Mouse (Mus musculus): ENCODE data around the gene Rps19. TPM values are rescaled to one million over a fixed set of nuclear protein-coding genes. Genes with fewer than 3 reads are reported as not detected.

Gene Rps19
- polyA plus RNA-seq, 1 experiment, result 353 TPM

DNA sequence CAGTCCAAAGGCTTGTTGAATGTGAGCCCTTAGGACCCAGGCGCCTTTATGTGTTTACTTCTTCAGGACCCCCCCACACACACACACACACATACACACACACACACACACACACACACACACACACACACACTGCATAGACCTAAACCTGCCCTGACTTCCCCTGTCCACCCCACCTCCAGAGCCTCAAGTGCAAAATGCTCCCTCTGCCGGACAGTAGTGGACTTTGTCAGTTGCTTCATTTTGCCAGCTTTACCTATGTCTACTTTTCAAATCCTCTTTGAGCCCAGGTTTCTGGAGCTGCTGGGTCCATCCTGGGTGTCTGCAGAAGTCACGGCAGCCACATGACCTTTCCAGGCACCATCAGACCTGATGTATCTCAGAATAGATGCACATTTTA is 20.8 kb downstream of the Rps19 start:
- H3K27me3 ChIP-seq (ENCODE audit: control insufficient read depth), result no peaks in the 10 kb centered on the region
- peaks cover 73% of the 10 kb centered on the region for H3K4me1 ChIP-seq (ENCODE audit: control insufficient read depth)
- peaks cover 41% of the 10 kb centered on the region for H3K36me3 ChIP-seq (ENCODE audit: control insufficient read depth)
- TF ChIP-seq TAL1 (IDR thresholded peaks at IDR 0.05; ENCODE audit: low read length), result no peak
- no peak for TF ChIP-seq GATA1 (IDR thresholded peaks at IDR 0.05; ENCODE audit: low read length)
- no peaks in the 10 kb centered on the region for H3K9me3 ChIP-seq (ENCODE audit: control insufficient read depth, low read length)
- H3K4me3 ChIP-seq (replicated peaks), result peak overlapping the region; percentile 86

DNA sequence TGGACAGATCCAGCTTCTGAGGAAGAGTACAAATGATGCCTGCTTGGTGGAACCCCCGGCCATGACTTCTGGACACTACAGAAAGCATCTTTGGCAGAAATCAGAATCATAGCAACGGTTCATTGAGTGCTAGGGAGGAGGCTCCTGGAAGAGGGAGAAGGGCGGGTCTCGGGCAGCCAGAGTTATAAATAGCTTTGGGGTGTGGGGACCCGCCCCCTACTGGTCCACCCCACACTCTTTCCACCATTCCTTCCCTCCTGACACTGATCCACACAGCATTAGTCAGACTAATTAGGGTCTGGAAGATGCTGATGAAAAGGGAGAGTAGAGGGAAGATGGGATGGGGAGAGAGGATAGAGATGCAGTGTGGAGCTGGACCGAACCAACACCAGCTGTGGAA is 22.4 kb downstream of the Rps19 start:
- no peaks in the 10 kb centered on the region for H3K27me3 ChIP-seq (ENCODE audit: control insufficient read depth)
- peaks cover 63% of the 10 kb centered on the region for H3K4me1 ChIP-seq (ENCODE audit: control insufficient read depth)
- H3K9me3 ChIP-seq (ENCODE audit: control insufficient read depth, low read length), result no peaks in the 10 kb centered on the region
- H3K36me3 ChIP-seq (ENCODE audit: control insufficient read depth), result peaks cover 54% of the 10 kb centered on the region
- H3K4me3 ChIP-seq (replicated peaks), result peak overlapping the region; percentile 0
- no peak for TF ChIP-seq TAL1 (IDR thresholded peaks at IDR 0.05; ENCODE audit: low read length)
- no peak for TF ChIP-seq GATA1 (IDR thresholded peaks at IDR 0.05; ENCODE audit: low read length)

DNA sequence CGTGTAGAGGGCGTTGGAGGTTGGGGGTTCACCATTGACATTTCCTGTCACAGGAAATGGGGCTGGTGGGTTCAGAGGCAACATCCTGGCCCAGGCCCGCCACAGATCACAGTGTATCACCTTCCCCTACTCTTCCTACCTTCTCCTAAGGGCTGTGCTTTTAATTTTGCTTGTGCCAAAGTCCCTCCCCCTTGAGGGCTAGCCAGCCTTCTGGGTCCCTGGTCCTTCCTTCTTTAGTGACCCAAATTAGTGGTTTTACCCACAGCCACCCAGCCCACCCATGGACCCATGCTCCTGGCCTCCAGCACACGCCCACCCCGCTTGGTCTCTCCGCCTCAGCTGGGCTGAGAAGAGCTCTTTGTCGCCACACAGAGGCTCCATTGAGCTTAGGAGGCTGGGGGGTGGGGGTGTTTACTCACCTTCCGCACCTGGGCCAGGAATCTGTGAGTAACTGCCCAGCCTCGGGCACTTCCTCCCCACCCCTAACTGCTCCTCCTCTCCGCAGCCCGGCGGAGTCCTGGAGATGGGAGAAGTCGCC is 23.1 kb downstream of the Rps19 start:
- H3K4me1 ChIP-seq (ENCODE audit: control insufficient read depth), result peaks cover 56% of the 10 kb centered on the region
- H3K9me3 ChIP-seq (ENCODE audit: control insufficient read depth, low read length), result no peaks in the 10 kb centered on the region
- TF ChIP-seq GATA1 (IDR thresholded peaks at IDR 0.05; ENCODE audit: low read length), result no peak
- TF ChIP-seq TAL1 (IDR thresholded peaks at IDR 0.05; ENCODE audit: low read length), result no peak
- no peak overlapping the region for H3K4me3 ChIP-seq (replicated peaks)
- H3K27me3 ChIP-seq (ENCODE audit: control insufficient read depth), result no peaks in the 10 kb centered on the region
- peaks cover 61% of the 10 kb centered on the region for H3K36me3 ChIP-seq (ENCODE audit: control insufficient read depth)

DNA sequence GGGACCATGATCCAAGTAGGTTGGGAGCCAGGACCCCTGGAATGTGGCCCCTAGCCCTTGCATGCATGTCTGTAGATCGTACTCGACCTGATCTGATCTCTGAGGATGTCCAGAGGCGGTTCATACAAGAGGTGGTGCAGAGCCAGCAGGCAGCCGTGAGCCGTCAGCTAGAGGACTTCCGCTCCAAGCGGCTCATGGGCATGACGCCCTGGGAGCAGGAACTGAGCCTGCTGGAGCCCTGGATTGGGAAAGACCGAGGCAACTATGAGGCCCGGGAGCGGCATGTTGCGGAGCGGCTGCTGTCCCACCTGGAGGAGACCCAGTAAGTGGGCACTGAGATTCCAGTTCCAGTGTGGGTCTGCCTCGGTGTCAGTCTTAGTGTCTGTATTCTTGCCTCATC is 28.3 kb downstream of the Rps19 start:
- H3K4me3 ChIP-seq (replicated peaks), result no peak overlapping the region
- TF ChIP-seq GATA1 (IDR thresholded peaks at IDR 0.05; ENCODE audit: low read length) (no peak), TAL1 (IDR thresholded peaks at IDR 0.05; ENCODE audit: low read length) (no peak)
- no peaks in the 10 kb centered on the region for H3K27me3 ChIP-seq (ENCODE audit: control insufficient read depth)
- no peaks in the 10 kb centered on the region for H3K9me3 ChIP-seq (ENCODE audit: control insufficient read depth, low read length)
- peaks cover 6% of the 10 kb centered on the region for H3K4me1 ChIP-seq (ENCODE audit: control insufficient read depth)
- H3K36me3 ChIP-seq (ENCODE audit: control insufficient read depth), result peaks cover 72% of the 10 kb centered on the region

DNA sequence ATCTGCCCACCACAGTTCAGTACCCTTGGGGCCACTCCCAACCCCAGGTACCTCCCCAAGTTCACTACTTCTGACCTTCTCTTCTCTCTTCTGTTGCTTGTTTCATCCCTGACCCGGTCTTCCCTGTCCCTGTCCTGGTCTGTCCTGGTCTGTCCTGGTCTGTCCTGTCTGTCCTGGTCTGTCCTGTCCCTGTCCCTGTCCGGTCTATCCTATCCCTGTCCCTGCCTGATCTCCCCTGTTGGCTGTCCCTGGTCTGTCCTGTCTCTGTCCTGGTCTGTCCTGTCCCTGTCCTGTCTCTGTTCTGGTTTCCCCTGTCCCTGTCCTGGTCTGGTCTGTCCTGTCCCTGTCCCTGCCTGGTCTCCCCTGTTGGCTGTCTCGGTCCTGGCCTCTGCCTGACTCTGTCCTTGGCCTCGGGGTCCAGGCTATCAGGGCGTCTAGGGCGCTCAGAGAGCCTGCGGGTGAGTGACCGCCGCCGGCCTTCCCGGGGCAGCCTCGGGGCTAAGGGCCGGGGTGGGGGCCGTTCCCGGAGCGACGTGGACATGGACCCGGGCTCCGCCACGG is 34.7 kb downstream of the Rps19 start:
- peaks cover 74% of the 10 kb centered on the region for H3K36me3 ChIP-seq (ENCODE audit: control insufficient read depth)
- H3K9me3 ChIP-seq (ENCODE audit: control insufficient read depth, low read length), result no peaks in the 10 kb centered on the region
- no peaks in the 10 kb centered on the region for H3K4me1 ChIP-seq (ENCODE audit: control insufficient read depth)
- H3K27me3 ChIP-seq (ENCODE audit: control insufficient read depth), result no peaks in the 10 kb centered on the region
- H3K4me3 ChIP-seq (replicated peaks), result no peak overlapping the region
- TF ChIP-seq GATA1 (IDR thresholded peaks at IDR 0.05; ENCODE audit: low read length), result no peak
- no peak for TF ChIP-seq TAL1 (IDR thresholded peaks at IDR 0.05; ENCODE audit: low read length)

DNA sequence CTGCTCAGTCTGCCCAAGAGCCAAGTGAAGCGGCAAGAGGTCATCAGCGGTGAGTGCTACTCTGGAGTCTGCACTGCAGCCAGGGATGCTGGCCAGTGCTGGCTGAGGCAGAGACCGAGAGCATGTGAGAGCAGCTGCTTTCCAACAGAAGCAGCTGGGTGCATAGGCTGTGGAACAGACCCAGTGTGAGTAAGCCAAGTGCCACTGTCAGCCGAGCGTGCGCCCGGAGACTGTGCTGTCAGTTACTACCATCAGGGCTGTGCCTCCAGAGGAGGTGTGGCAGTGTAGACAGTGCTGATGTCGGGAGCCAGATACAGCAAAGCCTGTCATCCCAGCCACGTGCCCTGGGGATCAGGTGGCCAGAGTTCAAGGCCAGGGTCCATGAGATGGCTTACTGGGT is 35.6 kb downstream of the Rps19 start:
- Histone ChIP-seq H3K4me3 (replicated peaks) (no peak overlapping the region), H3K9me3 (ENCODE audit: control insufficient read depth, low read length) (no peaks in the 10 kb centered on the region), H3K27me3 (ENCODE audit: control insufficient read depth) (no peaks in the 10 kb centered on the region), H3K4me1 (ENCODE audit: control insufficient read depth) (no peaks in the 10 kb centered on the region), H3K36me3 (ENCODE audit: control insufficient read depth) (peaks cover 83% of the 10 kb centered on the region)
- TF ChIP-seq TAL1 (IDR thresholded peaks at IDR 0.05; ENCODE audit: low read length) (no peak), GATA1 (IDR thresholded peaks at IDR 0.05; ENCODE audit: low read length) (no peak)

DNA sequence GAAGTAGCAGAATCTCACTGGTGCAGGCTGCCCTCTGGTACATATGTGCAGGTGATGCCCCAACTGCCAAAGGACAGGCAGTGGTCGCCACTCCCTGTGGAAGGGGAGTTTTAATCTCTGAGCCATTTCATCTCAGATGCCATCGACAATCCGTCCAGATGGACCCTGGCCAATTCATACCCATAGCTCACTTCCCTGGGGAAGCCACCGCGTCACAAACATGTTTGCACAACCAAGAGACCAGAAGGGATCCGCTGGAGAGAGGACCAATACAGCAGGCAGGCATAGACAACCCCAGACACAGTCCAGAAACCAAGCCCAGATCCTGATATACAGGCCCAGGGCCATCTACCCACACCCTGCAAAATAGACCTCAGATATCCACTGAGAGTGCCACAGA is 46.3 kb downstream of the Rps19 start:
- peaks cover 65% of the 10 kb centered on the region for H3K27me3 ChIP-seq (ENCODE audit: control insufficient read depth)

DNA sequence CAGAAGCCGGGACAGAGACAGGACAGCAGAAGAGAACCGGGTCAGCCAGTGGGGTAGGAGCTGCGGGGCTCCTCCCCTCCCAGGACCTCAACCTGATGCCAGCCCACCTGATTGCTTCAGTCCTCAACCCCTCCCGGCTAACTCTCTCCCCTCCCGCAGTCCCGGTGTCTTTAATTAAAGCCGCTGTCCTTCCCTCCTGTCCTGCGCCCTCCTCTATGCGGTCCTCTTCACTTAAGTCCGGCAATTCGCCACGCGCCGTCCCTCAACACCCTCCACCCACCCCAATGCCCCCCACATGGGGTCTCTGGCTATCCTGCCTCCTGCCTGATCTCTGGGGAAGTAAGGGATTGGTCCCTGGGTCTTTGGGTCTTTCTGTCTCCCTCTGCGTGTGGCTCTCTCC is 47.5 kb downstream of the Rps19 start:
- Histone ChIP-seq H3K9me3 (ENCODE audit: control insufficient read depth, low read length) (no peaks in the 10 kb centered on the region), H3K4me1 (ENCODE audit: control insufficient read depth) (no peaks in the 10 kb centered on the region), H3K4me3 (replicated peaks) (no peak overlapping the region), H3K27me3 (ENCODE audit: control insufficient read depth) (peaks cover 76% of the 10 kb centered on the region), H3K36me3 (ENCODE audit: control insufficient read depth) (peaks cover 11% of the 10 kb centered on the region)
- TF ChIP-seq TAL1 (IDR thresholded peaks at IDR 0.05; ENCODE audit: low read length) (no peak), GATA1 (IDR thresholded peaks at IDR 0.05; ENCODE audit: low read length) (no peak)

More for the DNA sequence above, 46.3 kb downstream of the Rps19 start:
- H3K4me3 ChIP-seq (replicated peaks), result no peak overlapping the region
- H3K36me3 ChIP-seq (ENCODE audit: control insufficient read depth), result peaks cover 21% of the 10 kb centered on the region
- TF ChIP-seq TAL1 (IDR thresholded peaks at IDR 0.05; ENCODE audit: low read length) (no peak), GATA1 (IDR thresholded peaks at IDR 0.05; ENCODE audit: low read length) (no peak)
- H3K9me3 ChIP-seq (ENCODE audit: control insufficient read depth, low read length), result no peaks in the 10 kb centered on the region
- no peaks in the 10 kb centered on the region for H3K4me1 ChIP-seq (ENCODE audit: control insufficient read depth)

Other genes with a start within 250 kb of the Rps19 start
- not detected in 2 replicates for gene Lypd3, start 247.8 kb upstream of the Rps19 start, polyA plus RNA-seq (2012)
- not detected in 2 replicates for gene Tex101, start 207.7 kb upstream of the Rps19 start, polyA plus RNA-seq (2012)
- gene BC049730, start 175.1 kb upstream of the Rps19 start, polyA plus RNA-seq (2012), result 0.24 and 0.66 TPM in 2 replicates
- gene Gm4763, start 157.5 kb upstream of the Rps19 start, polyA plus RNA-seq (2012), result not detected in 2 replicates
- gene Cd177, start 124.1 kb upstream of the Rps19 start, polyA plus RNA-seq (2012), result 0.02 and 0.12 TPM in 2 replicates
- not detected in 2 replicates for gene Ceacam10, start 107.2 kb upstream of the Rps19 start, polyA plus RNA-seq (2012)
- 2.5 and 6.9 TPM in 2 replicates for gene Gm9844, start 22.2 kb upstream of the Rps19 start, polyA plus RNA-seq (2012)
- 0.06 TPM in 1 of 2 replicates, not detected in the other for gene Lypd4, start 14.4 kb upstream of the Rps19 start, polyA plus RNA-seq (2012)
- not detected in 2 replicates for gene Dmrtc2, start 14.3 kb upstream of the Rps19 start, polyA plus RNA-seq (2012)
- gene Cd79a, start 13.0 kb downstream of the Rps19 start, polyA plus RNA-seq (2012), result 0.08 and 0.10 TPM in 2 replicates
- gene Arhgef1, start 18.5 kb downstream of the Rps19 start, polyA plus RNA-seq (2012), result 20.6 and 20.7 TPM in 2 replicates
- not detected in 2 replicates for gene Gm4881, start 60.1 kb downstream of the Rps19 start, polyA plus RNA-seq (2012)
- gene Rabac1, start 88.4 kb downstream of the Rps19 start, polyA plus RNA-seq (2012), result 10.4 and 12.9 TPM in 2 replicates
- 0.10 and 0.11 TPM in 2 replicates for gene Atp1a3, start 121.6 kb downstream of the Rps19 start, polyA plus RNA-seq (2012)
- 0.82 and 0.91 TPM in 2 replicates for gene Grik5, start 188.0 kb downstream of the Rps19 start, polyA plus RNA-seq (2012)
- 3.0 and 3.4 TPM in 2 replicates for gene Zfp574, start 188.2 kb downstream of the Rps19 start, polyA plus RNA-seq (2012)

All from erythroblast, embryonic 14.5 days (primary cell).